Mouse (Mus musculus) intestine, embryonic 15.5 days (tissue): ENCODE data around the gene Acta1. TPM values are rescaled to one million over a fixed set of nuclear protein-coding genes. Genes with fewer than 3 reads are reported as not detected.

Source experiments
- ATAC-seq: fragments of 200-750 bp; cut with Nextera tagmentation; 2 replicates; pipeline ENCODE4 v1.8.0; 2017; ENCODE audit warnings: moderate TSS enrichment, moderate library complexity
- H3K27ac ChIP-seq: fragments of 300-500 bp; sonication (generic); 2 replicates; pipeline ENCODE4 v1.5.1; 2015; ENCODE audit warnings: mild to moderate bottlenecking, inconsistent platforms
- H3K27me3 ChIP-seq: fragments of 300-500 bp; sonication (generic); replicated peaks from 2 replicates; pipeline ENCODE4 v1.6.1; 2015; ENCODE audit warnings: inconsistent platforms
- H3K36me3 ChIP-seq: fragments of 300-500 bp; sonication (generic); 2 replicates; pipeline ENCODE4 v1.6.1; 2015; ENCODE audit warnings: inconsistent platforms
- H3K4me1 ChIP-seq: fragments of 300-500 bp; sonication (generic); replicated peaks from 2 replicates; pipeline ENCODE4 v1.6.1; 2015; ENCODE audit warnings: inconsistent platforms
- H3K4me2 ChIP-seq: fragments of 300-500 bp; sonication (generic); replicated peaks from 2 replicates; pipeline ENCODE4 v1.6.1; 2015; ENCODE audit warnings: mild to moderate bottlenecking, inconsistent platforms
- H3K4me3 ChIP-seq: fragments of 300-500 bp; sonication (generic); replicated peaks from 2 replicates; pipeline ENCODE4 v1.5.1; 2015; ENCODE audit warnings: inconsistent platforms
- H3K9ac ChIP-seq: fragments of 300-500 bp; sonication (generic); 2 replicates; pipeline ENCODE4 v1.6.1; 2015; ENCODE audit warnings: inconsistent platforms
- H3K9me3 ChIP-seq: fragments of 300-500 bp; sonication (generic); 2 replicates; pipeline ENCODE4 v1.6.1; 2016; ENCODE audit warnings: inconsistent platforms
- WGBS: fragments of 180-500 bp; shearing (Covaris S2); methylation state at CpG from one replicate; pipeline ENCODE4 v1.1.7; 2015; 5-methylcytosine and 5-hydroxymethylcytosine counted together
- polyA plus RNA-seq: library from polyadenylated mRNA; unstranded; fragments of >200 nt; fragmentation: Nextera tagmentation; extraction: Ambion mirVana; gene quantifications from 2 replicates; pipeline ENCODE4 v1.2.1, GENCODE M21; 2015

Acta1 gene
- polyA plus RNA-seq, 1 experiment from 2014 or later = 22.2 TPM

DNA sequence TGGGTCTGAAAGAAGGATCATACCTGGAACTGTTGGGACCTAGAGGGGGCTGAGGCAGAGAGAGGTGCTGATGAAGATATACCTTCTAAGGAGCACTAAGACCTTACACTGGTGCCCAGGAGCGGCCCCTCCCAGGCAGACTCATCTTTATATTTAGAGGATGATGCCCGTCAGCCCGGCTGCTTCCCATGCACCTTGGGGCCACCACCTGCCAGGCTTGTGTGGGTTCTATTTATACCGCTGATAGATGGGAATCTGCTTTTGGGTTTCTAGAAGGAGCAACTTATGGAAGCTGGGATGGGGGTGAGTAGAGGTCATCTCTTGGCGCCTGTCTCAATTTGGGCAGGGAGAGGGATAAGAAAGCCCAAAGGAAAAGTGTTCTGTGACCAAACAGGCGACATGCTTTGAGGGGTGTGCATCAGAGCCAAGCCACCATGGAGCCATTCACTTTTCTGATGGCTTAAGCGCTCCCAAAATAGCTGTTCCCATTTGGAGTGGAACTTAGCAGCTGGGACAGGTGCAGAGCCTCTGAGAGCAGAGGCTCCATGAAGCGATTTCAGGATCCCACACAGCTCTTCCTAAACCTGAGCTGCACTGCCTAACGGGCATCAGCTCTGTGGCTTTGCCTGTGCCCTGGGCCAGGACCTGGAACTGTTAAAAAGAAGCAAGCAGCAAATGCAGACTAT, 1.3 kb upstream of the Acta1 start:
- WGBS = 79% methylated on average over 9 of the region's 9 CpGs
- peaks cover 7% of the 10 kb centered on the region; the same call in 1 of the 2 replicates for H3K36me3 ChIP-seq
- H3K4me3 ChIP-seq = no peak overlapping the region
- H3K27ac ChIP-seq = no peak overlapping the region
- H3K4me1 ChIP-seq = 0 out of 2 replicates have a peak, but pooled peaks cover 14% of the 10 kb centered on the region
- ATAC-seq = no peak
- H3K9me3 ChIP-seq = no peaks in the 10 kb centered on the region
- H3K9ac ChIP-seq = no peak overlapping the region
- H3K4me2 ChIP-seq = peak overlapping the region; percentile 7; the same call in 1 of the 2 replicates
- peaks cover 55% of the 10 kb centered on the region for H3K27me3 ChIP-seq

DNA sequence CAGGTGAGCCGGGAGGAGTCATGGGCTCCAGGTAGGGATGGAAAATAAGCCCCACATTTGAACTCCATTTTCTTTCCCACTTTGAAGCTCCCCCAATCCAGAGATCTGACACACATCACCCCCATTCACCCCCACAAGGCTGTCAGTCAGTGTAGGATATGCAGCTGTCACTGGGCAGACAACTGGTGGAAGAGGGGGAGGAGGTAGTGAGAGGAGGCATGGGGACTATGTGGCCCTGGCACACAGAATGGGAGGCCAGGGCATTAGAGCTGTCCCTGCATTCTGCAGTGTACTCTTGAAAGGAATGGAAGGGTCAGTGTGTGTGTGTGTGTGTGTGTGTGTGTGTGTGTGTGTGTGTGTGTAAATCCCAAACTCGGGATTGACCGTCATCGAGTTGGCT, 679 bp upstream of the Acta1 start:
- H3K27ac ChIP-seq = no peak overlapping the region
- H3K4me2 ChIP-seq = peak overlapping the region; percentile 22; the same call in 1 of the 2 replicates
- peaks cover 1% of the 10 kb centered on the region; the same call in 1 of the 2 replicates for H3K36me3 ChIP-seq
- H3K4me1 ChIP-seq = 0 out of 2 replicates have a peak, but pooled peaks cover 14% of the 10 kb centered on the region
- peaks cover 57% of the 10 kb centered on the region for H3K27me3 ChIP-seq
- no peak for ATAC-seq
- no peaks in the 10 kb centered on the region for H3K9me3 ChIP-seq
- no peak overlapping the region for H3K4me3 ChIP-seq
- WGBS = 85% methylated on average over 4 of the region's 4 CpGs
- H3K9ac ChIP-seq = no peak overlapping the region

DNA sequence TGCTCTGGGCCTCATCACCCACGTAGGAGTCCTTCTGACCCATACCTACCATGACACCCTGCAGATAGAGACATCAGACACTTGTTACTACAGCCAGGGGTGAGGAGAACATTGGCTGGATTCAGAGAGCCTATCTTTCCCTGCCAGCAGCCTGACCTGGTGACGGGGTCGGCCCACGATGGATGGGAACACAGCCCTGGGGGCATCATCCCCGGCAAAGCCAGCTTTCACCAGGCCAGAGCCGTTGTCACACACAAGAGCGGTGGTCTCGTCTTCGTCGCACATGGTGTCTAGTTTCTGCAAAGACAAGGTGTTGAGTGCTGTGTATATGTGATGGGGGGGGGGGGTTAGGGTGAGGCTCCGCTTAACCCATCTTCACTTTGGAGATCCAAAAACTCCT, 1.1 kb downstream of the Acta1 start:
- Histone ChIP-seq H3K4me2 (no peak overlapping the region), H3K36me3 (no peaks in the 10 kb centered on the region), H3K4me1 (0 out of 2 replicates have a peak, but pooled peaks cover 14% of the 10 kb centered on the region), H3K27me3 (peaks cover 61% of the 10 kb centered on the region), H3K9ac (no peak overlapping the region), H3K4me3 (no peak overlapping the region), H3K27ac (no peak overlapping the region), H3K9me3 (no peaks in the 10 kb centered on the region)
- no peak for ATAC-seq
- 78% methylated on average over 11 of the region's 11 CpGs for WGBS

DNA sequence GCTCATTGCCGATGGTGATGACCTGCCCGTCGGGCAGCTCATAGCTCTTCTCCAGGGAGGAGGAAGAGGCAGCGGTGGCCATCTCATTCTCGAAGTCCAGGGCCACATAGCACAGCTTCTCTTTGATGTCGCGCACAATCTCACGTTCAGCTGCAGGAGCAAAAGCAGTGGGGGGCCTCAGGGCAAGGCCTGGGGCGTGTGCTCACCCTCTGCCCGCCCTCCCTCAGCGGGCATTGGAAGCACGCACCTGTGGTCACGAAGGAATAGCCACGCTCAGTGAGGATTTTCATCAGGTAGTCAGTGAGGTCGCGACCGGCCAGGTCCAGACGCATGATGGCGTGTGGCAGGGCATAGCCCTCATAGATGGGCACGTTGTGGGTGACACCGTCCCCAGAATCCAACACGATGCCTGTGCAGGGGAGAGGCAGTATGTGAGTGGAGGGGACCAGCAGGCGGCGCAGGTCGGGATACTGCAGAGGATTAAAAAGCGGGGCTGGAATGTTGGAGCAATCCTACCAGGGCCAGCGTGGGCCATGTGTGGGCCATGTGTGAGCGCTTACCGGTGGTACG, 1.9 kb downstream of the Acta1 start:
- Histone ChIP-seq H3K27ac (no peak overlapping the region), H3K36me3 (no peaks in the 10 kb centered on the region), H3K4me2 (peak overlapping the region; percentile 43; the same call in 1 of the 2 replicates), H3K9me3 (no peaks in the 10 kb centered on the region), H3K4me3 (peak overlapping the region; percentile 19; the same call in 1 of the 2 replicates), H3K9ac (no peak overlapping the region), H3K4me1 (0 out of 2 replicates have a peak, but pooled peaks cover 14% of the 10 kb centered on the region), H3K27me3 (peaks cover 61% of the 10 kb centered on the region)
- ATAC-seq = no peak
- WGBS = 14% methylated on average over 30 of the region's 30 CpGs

DNA sequence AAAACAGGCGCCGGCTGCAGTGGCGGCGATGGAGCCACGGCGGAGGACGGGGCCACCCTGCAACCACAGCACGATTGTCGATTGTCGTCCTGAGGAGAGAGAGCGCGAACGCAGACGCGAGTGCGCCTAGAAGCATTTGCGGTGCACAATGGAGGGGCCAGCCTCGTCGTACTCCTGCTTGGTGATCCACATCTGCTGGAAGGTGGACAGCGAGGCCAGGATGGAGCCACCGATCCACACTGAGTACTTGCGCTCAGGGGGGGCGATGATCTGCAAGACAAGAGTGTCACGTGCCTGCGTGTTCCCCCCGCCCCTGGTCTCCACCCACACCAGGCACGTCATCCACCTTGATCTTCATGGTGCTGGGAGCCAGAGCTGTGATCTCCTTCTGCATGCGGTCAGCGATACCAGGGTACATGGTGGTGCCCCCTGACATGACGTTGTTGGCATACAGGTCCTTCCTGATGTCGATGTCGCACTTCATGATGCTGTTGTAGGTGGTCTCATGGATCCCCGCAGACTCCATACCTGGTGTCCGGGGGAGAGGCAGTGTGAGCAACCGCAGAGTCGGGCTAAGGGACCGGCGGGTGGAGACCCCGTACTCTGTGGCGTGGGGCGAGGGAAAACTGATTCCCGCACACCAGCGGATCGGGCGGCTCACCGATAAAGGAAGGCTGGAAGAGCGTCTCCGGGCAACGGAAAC, 2.5 kb downstream of the Acta1 start:
- Histone ChIP-seq H3K9ac (no peak overlapping the region), H3K9me3 (no peaks in the 10 kb centered on the region), H3K4me1 (0 out of 2 replicates have a peak, but pooled peaks cover 14% of the 10 kb centered on the region), H3K4me3 (peak overlapping the region; percentile 19), H3K4me2 (peak overlapping the region; percentile 43), H3K27me3 (peaks cover 64% of the 10 kb centered on the region), H3K36me3 (no peaks in the 10 kb centered on the region), H3K27ac (no peak overlapping the region)
- 1% methylated on average over 48 of the region's 49 CpGs for WGBS
- no peak for ATAC-seq

DNA sequence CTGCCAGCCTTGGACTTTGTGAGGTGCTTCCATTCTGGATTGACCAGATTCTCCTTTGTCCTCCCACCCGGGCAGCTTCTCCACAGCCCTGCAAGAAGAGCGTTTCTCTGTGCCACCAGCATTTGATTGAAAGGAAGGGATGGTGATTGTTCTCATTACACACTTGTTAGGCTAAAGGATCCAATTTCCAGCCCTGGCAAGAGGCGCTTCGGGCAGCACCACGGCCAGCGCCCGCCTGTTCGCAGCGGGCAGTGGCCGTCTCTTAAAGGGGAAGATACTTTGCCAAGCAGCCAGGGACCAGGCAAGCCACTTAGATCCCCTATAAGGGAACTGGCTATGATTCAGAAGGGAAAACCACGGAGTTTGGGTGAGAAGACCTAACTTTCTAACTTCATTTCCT, 3.3 kb downstream of the Acta1 start:
- ATAC-seq = no peak
- Histone ChIP-seq H3K36me3 (no peaks in the 10 kb centered on the region), H3K9ac (no peak overlapping the region), H3K9me3 (no peaks in the 10 kb centered on the region), H3K27ac (no peak overlapping the region), H3K4me2 (peak overlapping the region; percentile 43), H3K4me1 (0 out of 2 replicates have a peak, but pooled peaks cover 14% of the 10 kb centered on the region), H3K27me3 (peaks cover 64% of the 10 kb centered on the region), H3K4me3 (no peak overlapping the region)
- WGBS = under 1% methylated on average over 11 of the region's 11 CpGs

DNA sequence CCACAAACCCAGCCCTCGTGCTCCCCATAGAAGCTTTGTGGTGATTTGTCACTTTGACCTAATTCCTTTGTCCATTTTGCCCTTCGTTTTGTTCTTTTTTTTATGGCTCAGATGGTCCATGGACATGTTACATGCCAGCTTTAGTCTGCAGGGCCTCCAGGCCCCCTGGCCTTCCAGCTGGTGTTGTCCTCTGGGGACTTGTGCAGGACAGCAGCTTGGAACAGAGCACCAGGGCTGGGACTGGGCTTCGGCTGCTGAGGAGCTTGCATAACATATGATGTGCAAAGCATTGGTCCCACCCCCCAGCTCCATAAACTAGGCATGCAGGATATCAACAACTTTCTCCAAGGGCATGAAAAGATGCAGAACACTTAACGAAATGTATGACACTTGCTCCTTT, 4.8 kb downstream of the Acta1 start:
- no peak for ATAC-seq
- WGBS = 63% methylated on average over 4 of the region's 4 CpGs
- no peak overlapping the region for H3K4me3 ChIP-seq
- H3K4me2 ChIP-seq = no peak overlapping the region
- no peaks in the 10 kb centered on the region for H3K36me3 ChIP-seq
- no peak overlapping the region for H3K27ac ChIP-seq
- peaks cover 14% of the 10 kb centered on the region; the same call in 1 of the 2 replicates for H3K4me1 ChIP-seq
- peaks cover 50% of the 10 kb centered on the region for H3K27me3 ChIP-seq
- H3K9ac ChIP-seq = no peak overlapping the region
- H3K9me3 ChIP-seq = no peaks in the 10 kb centered on the region

DNA sequence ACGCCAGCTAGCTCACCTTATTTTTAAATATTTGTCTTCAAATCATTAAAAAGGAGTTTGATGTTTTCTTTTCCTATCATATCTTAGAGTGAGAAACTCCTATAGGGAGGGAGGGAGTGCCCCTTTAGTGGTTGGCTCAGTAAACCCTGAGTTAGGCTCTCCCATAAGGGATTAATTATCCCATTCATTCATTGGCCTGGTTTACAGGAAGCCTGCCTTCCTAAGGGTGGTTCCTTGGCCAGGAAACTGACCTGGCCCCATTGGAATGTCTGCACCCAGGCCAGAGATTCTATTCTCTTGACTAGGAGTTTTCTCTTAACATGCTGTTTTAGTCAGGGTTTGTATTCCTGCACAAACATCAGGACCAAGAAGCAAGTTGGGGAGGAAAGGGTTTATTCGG, 6.6 kb downstream of the Acta1 start:
- peaks cover 15% of the 10 kb centered on the region for H3K4me1 ChIP-seq
- no peak overlapping the region for H3K9ac ChIP-seq
- ATAC-seq = no peak
- peaks cover 36% of the 10 kb centered on the region for H3K27me3 ChIP-seq
- no peak overlapping the region for H3K4me3 ChIP-seq
- H3K9me3 ChIP-seq = no peaks in the 10 kb centered on the region
- no peak overlapping the region for H3K4me2 ChIP-seq
- no peak overlapping the region for H3K27ac ChIP-seq
- WGBS = 83% methylated on average over 2 of the region's 2 CpGs
- H3K36me3 ChIP-seq = no peaks in the 10 kb centered on the region

DNA sequence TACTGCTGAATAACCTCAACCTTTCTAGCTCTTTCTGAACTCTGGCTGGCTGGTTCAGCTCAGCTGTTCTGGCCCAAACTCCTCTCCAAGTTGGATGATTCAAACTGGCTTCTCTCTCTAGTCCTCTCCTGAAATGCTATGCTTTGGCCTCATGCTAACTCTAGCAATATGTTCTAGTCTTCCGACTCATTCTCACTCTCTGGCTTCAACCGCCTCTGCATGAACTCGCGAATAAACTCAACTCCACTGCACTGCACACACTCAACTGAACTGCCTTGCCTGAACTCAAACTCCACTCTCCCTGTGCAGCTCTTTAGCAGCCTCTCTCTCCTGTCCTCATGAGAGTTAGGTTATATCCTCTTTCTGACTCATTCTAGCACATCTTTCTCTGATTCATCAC, 7.4 kb downstream of the Acta1 start:
- no peak overlapping the region for H3K9ac ChIP-seq
- no peaks in the 10 kb centered on the region for H3K36me3 ChIP-seq
- no peak overlapping the region for H3K4me3 ChIP-seq
- no peak overlapping the region for H3K4me2 ChIP-seq
- H3K4me1 ChIP-seq = peaks cover 14% of the 10 kb centered on the region
- WGBS = 89% methylated on average over 4 of the region's 4 CpGs
- no peaks in the 10 kb centered on the region for H3K9me3 ChIP-seq
- H3K27me3 ChIP-seq = peaks cover 28% of the 10 kb centered on the region
- ATAC-seq = no peak
- H3K27ac ChIP-seq = no peak overlapping the region

DNA sequence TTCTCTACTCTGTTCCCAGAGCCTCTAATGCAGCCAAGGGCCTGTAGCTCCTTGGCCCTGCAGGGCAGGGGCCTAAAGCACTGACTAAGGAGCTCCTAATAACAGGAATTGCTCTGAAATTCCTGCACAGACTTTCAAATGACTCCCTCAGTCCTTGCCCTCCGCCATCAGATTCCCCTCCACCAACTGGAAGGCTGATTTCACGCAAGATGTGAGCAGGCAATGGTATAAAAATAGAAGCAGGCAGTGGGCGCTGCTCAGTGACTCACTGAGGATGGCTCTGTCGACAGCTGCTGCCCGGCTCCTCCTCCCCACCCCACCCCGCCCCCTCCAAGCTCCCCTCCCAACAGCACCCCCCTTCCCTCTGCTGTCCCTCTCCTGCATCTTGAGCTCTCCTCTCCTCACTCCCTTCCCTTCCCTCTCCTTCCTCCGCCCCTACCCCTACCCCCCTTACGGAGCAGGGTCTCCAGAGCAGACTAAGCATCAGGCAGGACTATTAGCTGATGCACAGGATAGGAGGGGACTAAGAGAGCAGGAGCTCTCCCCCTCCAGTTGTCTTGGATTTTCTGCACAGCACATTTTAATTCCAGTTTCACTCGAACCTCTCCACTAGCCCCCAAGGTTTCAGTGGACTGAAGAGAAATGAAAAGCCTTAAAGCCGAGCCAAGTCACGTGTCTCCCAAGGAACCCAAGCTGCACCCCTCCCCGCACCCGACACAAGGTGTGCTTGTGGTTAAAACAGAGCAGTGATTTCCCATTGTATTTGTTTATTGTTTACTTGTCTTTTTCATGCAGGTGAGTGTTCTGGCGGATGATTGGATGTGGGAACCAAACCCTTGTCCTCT, 9.6 kb downstream of the Acta1 start:
- peak; percentile 65 for ATAC-seq
- H3K9ac ChIP-seq = no peak overlapping the region
- peaks cover 11% of the 10 kb centered on the region for H3K27me3 ChIP-seq
- 5% methylated on average over 13 of the region's 14 CpGs for WGBS
- H3K27ac ChIP-seq = no peak overlapping the region
- no peaks in the 10 kb centered on the region for H3K9me3 ChIP-seq
- no peak overlapping the region for H3K4me3 ChIP-seq
- H3K4me2 ChIP-seq = peak overlapping the region; percentile 28; the same call in 1 of the 2 replicates
- H3K4me1 ChIP-seq = peaks cover 6% of the 10 kb centered on the region
- no peaks in the 10 kb centered on the region for H3K36me3 ChIP-seq

DNA sequence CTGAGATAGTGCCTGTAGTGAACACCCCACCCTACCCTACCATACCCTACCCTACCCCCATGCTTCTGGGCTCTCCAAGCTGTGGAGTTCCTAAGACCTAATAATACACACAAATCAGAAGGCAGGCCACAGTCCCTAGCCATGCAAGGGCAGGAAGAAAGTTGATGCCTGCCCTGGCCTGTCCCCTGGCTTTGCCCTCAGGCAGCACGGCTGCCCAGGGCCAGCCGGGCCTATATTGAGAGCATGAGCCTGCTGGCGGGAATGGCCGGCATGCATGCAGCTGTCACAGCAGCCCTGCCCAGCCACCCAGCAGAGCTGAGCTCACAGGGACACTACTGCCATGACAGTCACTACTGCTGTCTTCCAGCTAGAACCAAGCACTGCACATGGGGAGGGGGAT, 11.5 kb downstream of the Acta1 start:
- Histone ChIP-seq H3K27me3 (peaks cover 8% of the 10 kb centered on the region; the same call in 1 of the 2 replicates), H3K27ac (no peak overlapping the region), H3K4me1 (peaks cover 6% of the 10 kb centered on the region), H3K9me3 (no peaks in the 10 kb centered on the region), H3K4me3 (no peak overlapping the region), H3K4me2 (no peak overlapping the region), H3K9ac (no peak overlapping the region), H3K36me3 (no peaks in the 10 kb centered on the region)
- 70% methylated on average over 4 of the region's 4 CpGs for WGBS
- no peak for ATAC-seq

DNA sequence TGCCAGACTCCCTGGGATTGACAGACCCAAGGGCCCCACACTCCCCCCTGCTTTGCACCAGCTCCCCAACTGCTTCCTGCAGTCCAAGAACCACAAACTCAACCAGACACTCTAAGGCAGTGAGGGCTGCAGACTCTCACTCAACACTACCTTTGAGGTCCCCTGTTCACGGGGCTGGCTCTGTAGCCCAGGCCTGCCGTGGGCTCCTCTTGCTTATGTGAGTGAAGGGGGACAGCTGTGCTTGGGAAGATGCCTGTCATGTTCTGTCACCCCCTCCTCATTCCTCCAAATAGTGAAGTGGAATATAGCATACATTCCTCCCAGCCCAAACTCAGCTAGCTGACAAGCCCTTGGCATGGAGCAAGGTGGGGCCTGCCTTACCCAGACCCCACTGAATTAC, 12.1 kb downstream of the Acta1 start:
- 54% methylated on average over 2 of the region's 2 CpGs for WGBS
- no peak for ATAC-seq

More for the DNA sequence above, 12.1 kb downstream of the Acta1 start:
- no peak overlapping the region for H3K4me3 ChIP-seq
- no peak overlapping the region for H3K4me2 ChIP-seq
- H3K4me1 ChIP-seq = peaks cover 6% of the 10 kb centered on the region
- H3K9me3 ChIP-seq = no peaks in the 10 kb centered on the region
- H3K27me3 ChIP-seq = peaks cover 8% of the 10 kb centered on the region; the same call in 1 of the 2 replicates
- H3K27ac ChIP-seq = no peak overlapping the region
- no peaks in the 10 kb centered on the region for H3K36me3 ChIP-seq
- H3K9ac ChIP-seq = no peak overlapping the region
